Mouse (Mus musculus) neural tube, embryonic 14.5 days (tissue): ENCODE results near the gene Unc13d. TPM values are rescaled to one million over a fixed set of nuclear protein-coding genes. Genes with fewer than 3 reads are reported as not detected.
A peak's percentile ranks its signal among the peaks of the same experiment; 100 is the strongest.

Source experiments
- ATAC-seq: fragments of 200-750 bp; cut with Nextera tagmentation; 2 replicates; pipeline ENCODE4 v1.8.0; 2017; ENCODE audit warnings: low read depth, mild to moderate bottlenecking, moderate TSS enrichment, moderate library complexity
- H3K27ac ChIP-seq: fragments of 300-500 bp; sonication (generic); 2 replicates; pipeline ENCODE4 v1.5.1; 2014; ENCODE audit warnings: low read depth, mild to moderate bottlenecking, control low read depth, low read length, moderate library complexity, mixed read lengths
- H3K27me3 ChIP-seq: fragments of 300-500 bp; sonication (generic); 2 replicates; pipeline ENCODE4 v1.6.1; 2014; ENCODE audit warnings: low read length; ENCODE audit not compliant: control insufficient read depth, insufficient read depth
- H3K36me3 ChIP-seq: fragments of 300-500 bp; sonication (generic); 2 replicates; pipeline ENCODE4 v1.6.1; 2014; ENCODE audit warnings: low read length, mixed read lengths; ENCODE audit not compliant: control insufficient read depth, insufficient read depth
- H3K4me1 ChIP-seq: fragments of 300-500 bp; sonication (generic); 2 replicates; pipeline ENCODE4 v1.6.1; 2014; ENCODE audit warnings: low read length; ENCODE audit not compliant: control insufficient read depth, insufficient read depth
- H3K4me2 ChIP-seq: fragments of 300-500 bp; sonication (generic); 2 replicates; pipeline ENCODE4 v1.6.1; 2014; ENCODE audit warnings: mild to moderate bottlenecking, low read depth, low read length, control low read depth
- H3K4me3 ChIP-seq: fragments of 300-500 bp; sonication (generic); 2 replicates; pipeline ENCODE4 v1.5.1; 2014; ENCODE audit warnings: low read depth, low read length, control low read depth, mixed read lengths
- H3K9ac ChIP-seq: fragments of 300-500 bp; sonication (generic); replicated peaks from 2 replicates; pipeline ENCODE4 v1.6.1; 2014; ENCODE audit warnings: low read depth, mild to moderate bottlenecking, control low read depth, low read length, mixed read lengths
- H3K9me3 ChIP-seq: fragments of 300-500 bp; sonication (generic); 2 replicates; pipeline ENCODE4 v1.6.1; 2016; ENCODE audit warnings: low read length; ENCODE audit not compliant: control insufficient read depth
- WGBS: fragments of 180-500 bp; shearing (Covaris S2); extraction: QIAGEN DNeasy Blood & Tissue Kit; methylation state at CpG from one replicate; pipeline ENCODE4 v1.1.7; 2014; 5-methylcytosine and 5-hydroxymethylcytosine counted together
- polyA plus RNA-seq: library from polyadenylated mRNA; unstranded; fragments of >200 nt; fragmentation: Nextera tagmentation; extraction: Ambion mirVana; gene quantifications from 2 replicates; pipeline ENCODE4 v1.2.1, GENCODE M21; 2014

The Unc13d gene
- polyA plus RNA-seq, 1 experiment from 2014 or later, result 0.88 TPM

GRCm38 (mm10) chr11:116043286-116043685, 34.5 kb downstream of the Unc13d start:
- no peak overlapping the region for H3K9ac ChIP-seq

GRCm38 (mm10) chr11:116042372-116043138, 35.2 kb downstream of the Unc13d start:
- ATAC-seq, result no peak
- Histone ChIP-seq H3K4me2 (no peak overlapping the region), H3K27ac (no peak overlapping the region), H3K4me1 (no peaks in the 10 kb centered on the region), H3K4me3 (no peak overlapping the region), H3K9ac (no peak overlapping the region), H3K36me3 (peaks cover 11% of the 10 kb centered on the region; the same call in 1 of the 2 replicates), H3K9me3 (no peaks in the 10 kb centered on the region), H3K27me3 (no peaks in the 10 kb centered on the region)
- 89% methylated on average over 5 of the region's 5 CpGs for WGBS

More at GRCm38 (mm10) chr11:116043286-116043685, 34.5 kb downstream of the Unc13d start:
- WGBS, result 96% methylated on average over 1 of the region's 1 CpGs
- Histone ChIP-seq H3K4me2 (no peak overlapping the region), H3K4me3 (no peak overlapping the region), H3K27me3 (no peaks in the 10 kb centered on the region), H3K4me1 (no peaks in the 10 kb centered on the region), H3K36me3 (peaks cover 11% of the 10 kb centered on the region; the same call in 1 of the 2 replicates), H3K9me3 (no peaks in the 10 kb centered on the region), H3K27ac (no peak overlapping the region)
- no peak for ATAC-seq

- peaks cover 11% of the 10 kb centered on the region; the same call in 1 of the 2 replicates for H3K36me3 ChIP-seq
- no peak overlapping the region for H3K9ac ChIP-seq
- H3K27me3 ChIP-seq, result no peaks in the 10 kb centered on the region
- H3K27ac ChIP-seq, result no peak overlapping the region
- no peaks in the 10 kb centered on the region for H3K4me1 ChIP-seq
- H3K4me2 ChIP-seq, result no peak overlapping the region
- 100% methylated on average over 2 of the region's 2 CpGs for WGBS
- no peaks in the 10 kb centered on the region for H3K9me3 ChIP-seq
- no peak for ATAC-seq
- H3K4me3 ChIP-seq, result no peak overlapping the region
Measured at GRCm38 (mm10) chr11:116041833-116042232, 35.9 kb downstream of the Unc13d start.

GRCm38 (mm10) chr11:116040593-116040992, 37.2 kb downstream of the Unc13d start:
- no peak for ATAC-seq
- no peak overlapping the region for H3K27ac ChIP-seq
- no peaks in the 10 kb centered on the region for H3K9me3 ChIP-seq
- no peak overlapping the region for H3K4me3 ChIP-seq
- WGBS, result 90% methylated on average over 6 of the region's 6 CpGs
- H3K4me1 ChIP-seq, result no peaks in the 10 kb centered on the region
- H3K9ac ChIP-seq, result no peak overlapping the region
- H3K27me3 ChIP-seq, result no peaks in the 10 kb centered on the region
- H3K36me3 ChIP-seq, result peaks cover 10% of the 10 kb centered on the region; the same call in 1 of the 2 replicates
- no peak overlapping the region for H3K4me2 ChIP-seq

- Histone ChIP-seq H3K4me1 (no peaks in the 10 kb centered on the region), H3K9ac (no peak overlapping the region), H3K4me2 (no peak overlapping the region), H3K4me3 (no peak overlapping the region), H3K27ac (no peak overlapping the region), H3K27me3 (no peaks in the 10 kb centered on the region), H3K36me3 (peaks cover 8% of the 10 kb centered on the region; the same call in 1 of the 2 replicates), H3K9me3 (no peaks in the 10 kb centered on the region)
- ATAC-seq, result no peak
- 95% methylated on average over 9 of the region's 9 CpGs for WGBS
Measured at GRCm38 (mm10) chr11:116037826-116038225, 39.9 kb downstream of the Unc13d start.

- Histone ChIP-seq H3K4me3 (no peak overlapping the region), H3K4me1 (peaks cover 1% of the 10 kb centered on the region), H3K27ac (no peak overlapping the region), H3K9ac (no peak overlapping the region), H3K27me3 (no peaks in the 10 kb centered on the region), H3K4me2 (no peak overlapping the region), H3K36me3 (peaks cover 8% of the 10 kb centered on the region; the same call in 1 of the 2 replicates), H3K9me3 (no peaks in the 10 kb centered on the region)
- no peak for ATAC-seq
- 80% methylated on average over 3 of the region's 3 CpGs for WGBS
Measured at GRCm38 (mm10) chr11:116036671-116037070, 41.1 kb downstream of the Unc13d start.

GRCm38 (mm10) chr11:116034584-116034983, 43.2 kb downstream of the Unc13d start:
- Histone ChIP-seq H3K4me3 (no peak overlapping the region), H3K36me3 (0 out of 2 replicates have a peak, but pooled peaks cover 3% of the 10 kb centered on the region), H3K4me2 (no peak overlapping the region), H3K27ac (no peak overlapping the region), H3K9me3 (no peaks in the 10 kb centered on the region), H3K4me1 (peaks cover 8% of the 10 kb centered on the region), H3K9ac (no peak overlapping the region), H3K27me3 (no peaks in the 10 kb centered on the region)
- no peak for ATAC-seq
- 93% methylated on average over 6 of the region's 6 CpGs for WGBS

- Histone ChIP-seq H3K9ac (peak overlapping the region; percentile 95), H3K9me3 (no peaks in the 10 kb centered on the region), H3K4me1 (peaks cover 8% of the 10 kb centered on the region), H3K4me3 (peak overlapping the region; percentile 64), H3K27ac (peak overlapping the region; percentile 100), H3K4me2 (peak overlapping the region; percentile 91), H3K36me3 (no peaks in the 10 kb centered on the region), H3K27me3 (no peaks in the 10 kb centered on the region)
- peak; percentile 12; the same call in 1 of the 2 replicates for ATAC-seq
- 24% methylated on average over 14 of the region's 14 CpGs for WGBS
Measured at GRCm38 (mm10) chr11:116030898-116031845, 46.6 kb downstream of the Unc13d start.
